Mouse (Mus musculus): ENCODE measurements around the gene Cep19. TPM values are rescaled to one million over a fixed set of nuclear protein-coding genes. Genes with fewer than 3 reads are reported as not detected.
"Not testable (repeated sequence)": the region's sequence is repeated elsewhere in the genome, so short reads cannot be mapped to it uniquely, and the experiment has no call there.

Gene Cep19
- total RNA-seq (2021) = 10 to 100 TPM; 38.4 to 40.7 TPM

- intact Hi-C loops (cut with DNase I) = no loop called here
- peak; percentile 92 for DNase-seq
Observed at GRCm38 (mm10) chr16:32099638-32100150, at the start of gene Cep19, which contains the start of gene Pigx. Gene Cep19, plus strand, starts transcription at chr16:32099800. Gene Pigx, minus strand, starts transcription at chr16:32099740.

- no peak for DNase-seq
- intact Hi-C loops (cut with DNase I) = no loop called here
Observed at GRCm38 (mm10) chr16:32058817-32059216, 40.8 kb upstream of the Cep19 start.

GRCm38 (mm10) chr16:32059840-32060523 lies 39.6 kb upstream of the Cep19 start:
- DNase-seq = no peak
- intact Hi-C loops (cut with DNase I) = no loop called here

GRCm38 (mm10) chr16:32062226-32062625 lies 37.4 kb upstream of the Cep19 start:
- no peak for DNase-seq

GRCm38 (mm10) chr16:32063900-32064299 lies 35.7 kb upstream of the Cep19 start:
- DNase-seq = no peak
- intact Hi-C loops (cut with DNase I) = no loop called here

More at GRCm38 (mm10) chr16:32062226-32062625, 37.4 kb upstream of the Cep19 start:
- intact Hi-C loops (cut with DNase I) = no loop called here

- intact Hi-C loops (cut with DNase I) = no loop called here
- no peak for DNase-seq
Observed at GRCm38 (mm10) chr16:32066899-32067298, 32.7 kb upstream of the Cep19 start.

GRCm38 (mm10) chr16:32068389-32069300 lies 31.0 kb upstream of the Cep19 start:
- intact Hi-C loops (cut with DNase I) = no loop called here

GRCm38 (mm10) chr16:32070070-32070469 lies 29.5 kb upstream of the Cep19 start:
- intact Hi-C loops (cut with DNase I); DNase-seq: not testable (repeated sequence)

More at GRCm38 (mm10) chr16:32068389-32069300, 31.0 kb upstream of the Cep19 start:
- DNase-seq = no peak

GRCm38 (mm10) chr16:32075762-32076161 lies 23.8 kb upstream of the Cep19 start:
- intact Hi-C loops (cut with DNase I) = no loop called here
- DNase-seq = no peak

- no peak for DNase-seq
- intact Hi-C loops (cut with DNase I) = no loop called here
Observed at GRCm38 (mm10) chr16:32076406-32076805, 23.2 kb upstream of the Cep19 start.

- intact Hi-C loops (cut with DNase I) = no loop called here
- no peak for DNase-seq
Observed at GRCm38 (mm10) chr16:32077648-32078407, 21.8 kb upstream of the Cep19 start.

GRCm38 (mm10) chr16:32078408-32078990 lies 21.1 kb upstream of the Cep19 start:
- peak; percentile 31 for DNase-seq
- intact Hi-C loops (cut with DNase I) = no loop called here

- intact Hi-C loops (cut with DNase I) = no loop called here
- DNase-seq = peak; percentile 91
Observed at GRCm38 (mm10) chr16:32078991-32079511, 20.5 kb upstream of the Cep19 start, which contains the start of gene Pak2. Gene Pak2, minus strand, starts transcription at chr16:32079342.

- intact Hi-C loops (cut with DNase I) = no loop called here
- no peak for DNase-seq
Observed at GRCm38 (mm10) chr16:32087629-32088443, 11.8 kb upstream of the Cep19 start.

- no peak for DNase-seq
- intact Hi-C loops (cut with DNase I) = no loop called here
Observed at GRCm38 (mm10) chr16:32091466-32091865, 8.1 kb upstream of the Cep19 start.

GRCm38 (mm10) chr16:32097757-32098156 lies 1.8 kb upstream of the Cep19 start:
- intact Hi-C loops (cut with DNase I); DNase-seq: not testable (repeated sequence)

- DNase-seq = no peak
- intact Hi-C loops (cut with DNase I) = no loop called here
Observed at GRCm38 (mm10) chr16:32098897-32099637, 533 bp upstream of the Cep19 start.

GRCm38 (mm10) chr16:32102295-32102694 lies 2.7 kb downstream of the Cep19 start:
- intact Hi-C loops (cut with DNase I) = no loop called here
- DNase-seq = no peak
